Mouse (Mus musculus): ENCODE data around the gene Myo15b. TPM values are rescaled to one million over a fixed set of nuclear protein-coding genes. Genes with fewer than 3 reads are reported as not detected.

The Myo15b gene
- polyA plus RNA-seq, 1 experiment from 2014 or later = 0.24 TPM

DNA sequence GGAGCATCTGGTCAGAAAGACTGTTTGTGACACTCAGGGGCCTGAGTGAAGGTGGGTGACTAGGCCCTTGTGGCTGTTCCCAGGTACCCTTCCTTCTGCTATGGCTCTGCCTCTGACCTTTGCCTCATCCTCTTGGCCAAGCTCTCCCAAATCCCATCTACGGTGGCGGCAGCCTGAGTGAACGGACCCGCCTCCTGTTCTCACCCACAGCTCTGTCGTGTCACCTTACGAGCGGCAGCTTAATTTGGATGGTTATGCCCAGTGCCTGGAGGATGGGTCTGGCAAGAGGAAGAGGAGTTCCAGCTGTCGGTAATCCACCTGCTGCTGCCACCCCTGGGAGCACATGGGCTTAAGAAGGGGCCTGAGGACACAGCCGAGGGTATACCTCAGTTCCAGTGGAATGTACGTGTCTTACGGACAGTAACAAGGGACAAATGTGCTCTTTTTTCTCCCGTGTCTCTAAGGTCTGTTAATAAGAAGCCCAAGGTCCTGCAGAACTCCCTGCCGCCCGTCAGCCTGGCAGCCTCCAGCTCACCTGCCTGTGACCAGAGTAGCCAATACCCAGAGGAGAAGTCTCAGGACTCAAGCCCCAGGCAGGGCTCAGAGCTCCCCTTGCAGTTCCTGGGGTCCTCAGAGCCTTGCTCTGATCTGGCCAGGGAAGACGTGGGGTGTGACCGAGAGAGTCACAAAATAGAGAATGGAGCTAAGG is 38.1 kb upstream of the Myo15b start:
- no peak for ATAC-seq (ENCODE audit: low FRiP score, low read depth)
- Histone ChIP-seq H3K9me3 (no peaks in the 10 kb centered on the region), H3K27ac (no peak overlapping the region), H3K4me3 (no peak overlapping the region), H3K36me3 (peaks cover 56% of the 10 kb centered on the region), H3K4me2 (replicated peaks) (no peak overlapping the region), H3K4me1 (peaks cover 25% of the 10 kb centered on the region), H3K9ac (no peak overlapping the region), H3K27me3 (peaks cover 8% of the 10 kb centered on the region)
- WGBS = 81% methylated on average over 16 of the region's 16 CpGs

DNA sequence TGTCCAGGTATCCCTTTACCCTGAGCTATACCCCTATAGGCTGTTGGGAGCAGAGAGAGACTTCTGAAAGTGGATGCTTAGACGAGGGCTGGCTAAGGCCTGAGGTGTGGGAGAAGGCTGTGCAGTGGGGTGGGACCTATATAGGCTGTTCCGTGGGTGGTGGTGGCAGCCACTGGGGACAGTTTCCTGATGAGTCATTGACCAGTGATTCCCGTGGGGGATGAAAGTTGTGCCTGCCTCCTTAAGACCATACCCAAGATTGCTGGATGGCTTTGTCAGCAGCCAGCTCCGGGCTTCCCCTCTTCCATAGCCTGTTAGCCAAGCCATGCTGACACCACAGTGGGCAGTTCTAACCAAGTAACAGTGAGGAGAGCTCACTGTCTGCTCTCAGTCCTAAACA is 37.2 kb upstream of the Myo15b start:
- Histone ChIP-seq H3K9ac (no peak overlapping the region), H3K36me3 (peaks cover 56% of the 10 kb centered on the region), H3K4me1 (peaks cover 16% of the 10 kb centered on the region), H3K27ac (no peak overlapping the region), H3K9me3 (no peaks in the 10 kb centered on the region), H3K27me3 (peaks cover 18% of the 10 kb centered on the region), H3K4me3 (no peak overlapping the region), H3K4me2 (replicated peaks) (no peak overlapping the region)
- no peak for ATAC-seq (ENCODE audit: low FRiP score, low read depth)
- WGBS = 81% methylated on average over 4 of the region's 4 CpGs

DNA sequence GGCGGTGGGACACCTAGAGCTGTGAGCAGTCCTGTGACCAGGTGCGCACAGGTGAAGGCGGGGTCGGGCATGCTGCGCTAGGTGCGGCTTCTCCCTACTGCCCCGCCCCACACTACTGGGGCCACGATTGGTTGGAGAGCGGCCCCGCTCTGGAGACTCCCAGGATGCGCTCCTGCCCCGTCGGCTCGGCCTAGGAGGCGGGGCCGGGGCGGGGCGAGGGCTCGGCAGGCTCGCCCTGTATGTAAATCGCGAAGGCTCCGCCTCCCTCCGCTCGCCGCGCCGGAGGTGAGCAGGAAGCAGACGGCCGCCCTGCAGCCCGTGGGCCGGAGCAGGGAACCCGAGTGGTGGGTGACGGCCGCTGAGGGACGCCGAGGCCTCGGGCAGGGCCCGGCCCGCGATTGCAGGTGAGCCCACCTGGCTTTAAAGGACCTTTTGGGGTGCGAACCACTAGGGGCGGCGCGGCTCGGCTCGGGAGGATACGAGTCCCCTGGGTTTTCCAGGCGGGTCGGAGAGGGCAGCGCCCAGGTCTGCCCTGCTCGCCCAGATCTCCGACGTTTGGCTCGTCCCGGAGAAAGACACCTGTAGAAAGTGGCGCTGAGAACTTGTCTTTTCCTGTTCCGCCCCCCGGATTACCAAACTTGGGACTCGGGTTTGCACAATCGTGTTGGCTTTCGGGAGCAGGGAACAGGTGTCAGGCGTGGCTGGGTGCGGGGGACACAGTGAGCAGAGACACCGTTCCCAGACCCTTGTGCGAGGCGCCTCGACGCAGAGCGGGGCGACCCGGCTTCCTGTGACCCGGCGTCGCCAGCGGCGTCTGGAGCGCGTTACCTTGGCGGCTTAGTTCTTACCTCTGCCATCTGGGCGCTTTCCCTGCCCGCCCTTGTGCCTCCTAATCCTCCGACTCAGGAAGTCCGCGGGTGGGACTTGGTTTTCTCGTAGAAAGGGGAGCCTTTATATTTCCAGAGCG is 34.1 kb upstream of the Myo15b start, which contains the start of gene Llgl2:
Gene Llgl2, plus strand, starts transcription at position 276 of the 967 bp plus-strand sequence.
- H3K27me3 ChIP-seq = peaks cover 23% of the 10 kb centered on the region
- under 1% methylated on average over 85 of the region's 87 CpGs for WGBS

DNA sequence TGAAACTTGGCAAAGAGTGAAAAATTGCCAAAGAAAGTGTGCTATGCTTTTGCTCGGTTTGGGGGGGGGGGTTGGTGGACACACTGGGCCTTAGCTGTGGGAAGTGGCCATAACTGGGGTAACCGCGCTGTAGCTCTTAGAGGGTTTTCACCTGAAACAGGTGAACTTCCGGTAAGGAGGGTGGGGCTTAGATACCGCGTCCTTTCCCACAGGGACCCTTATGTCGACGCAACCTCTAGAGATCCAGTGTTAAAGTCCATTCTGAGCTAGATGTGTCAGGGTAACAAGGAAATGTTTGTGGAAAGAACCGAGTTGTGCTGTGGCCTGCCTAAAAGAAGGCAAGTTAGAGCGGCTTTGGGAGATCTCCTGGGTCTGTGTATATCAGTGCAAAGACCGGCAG is 33.4 kb upstream of the Myo15b start:
- H3K9me3 ChIP-seq = no peaks in the 10 kb centered on the region
- peaks cover 26% of the 10 kb centered on the region for H3K27me3 ChIP-seq
- H3K36me3 ChIP-seq = peaks cover 32% of the 10 kb centered on the region
- H3K4me1 ChIP-seq = peaks cover 20% of the 10 kb centered on the region
- H3K4me3 ChIP-seq = peak overlapping the region; percentile 68
- WGBS = 18% methylated on average over 11 of the region's 11 CpGs
- peak overlapping the region; percentile 93 for H3K4me2 ChIP-seq (replicated peaks)
- H3K9ac ChIP-seq = peak overlapping the region; percentile 73; the same call in 1 of the 2 replicates
- no peak for ATAC-seq (ENCODE audit: low FRiP score, low read depth)
- no peak overlapping the region for H3K27ac ChIP-seq

More for the DNA sequence above, 34.1 kb upstream of the Myo15b start, which contains the start of gene Llgl2:
- ATAC-seq (ENCODE audit: low FRiP score, low read depth) = peak; percentile 90
- H3K4me3 ChIP-seq = peak within 1 kb of the TSS; percentile 68
- H3K9ac ChIP-seq = peak within 1 kb of the TSS; percentile 73
- H3K4me1 ChIP-seq = peaks cover 17% of the 10 kb centered on the region
- H3K9me3 ChIP-seq = no peaks in the 10 kb centered on the region
- H3K27ac ChIP-seq = no peak within 1 kb of the TSS
- peak within 1 kb of the TSS; percentile 93 for H3K4me2 ChIP-seq (replicated peaks)
- peaks cover 37% of the 10 kb centered on the region for H3K36me3 ChIP-seq

DNA sequence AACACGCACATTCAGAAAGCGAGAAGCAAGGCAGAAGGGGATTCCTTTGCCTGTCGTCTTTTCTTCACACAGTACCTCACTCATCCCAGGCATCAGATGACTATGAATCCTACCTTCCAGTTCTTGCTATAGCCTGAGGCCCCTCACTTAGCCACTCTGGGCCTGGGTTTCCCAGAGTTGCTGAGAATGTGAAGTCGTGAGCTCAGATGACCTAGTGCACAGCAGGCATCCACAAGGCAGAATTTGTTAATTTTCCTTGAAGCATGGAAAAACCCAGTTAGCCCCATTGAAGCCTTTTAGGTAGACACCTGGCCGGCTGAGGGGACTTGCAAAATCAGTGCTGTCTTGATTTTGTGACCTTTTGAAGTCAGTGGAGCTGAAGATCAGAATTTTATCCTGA is 31.7 kb upstream of the Myo15b start:
- 51% methylated on average over 5 of the region's 5 CpGs for WGBS
- Histone ChIP-seq H3K27me3 (peaks cover 41% of the 10 kb centered on the region), H3K27ac (no peak overlapping the region), H3K36me3 (peaks cover 15% of the 10 kb centered on the region), H3K4me3 (no peak overlapping the region), H3K4me2 (replicated peaks) (no peak overlapping the region), H3K9ac (no peak overlapping the region), H3K4me1 (peaks cover 29% of the 10 kb centered on the region), H3K9me3 (no peaks in the 10 kb centered on the region)
- no peak for ATAC-seq (ENCODE audit: low FRiP score, low read depth)

DNA sequence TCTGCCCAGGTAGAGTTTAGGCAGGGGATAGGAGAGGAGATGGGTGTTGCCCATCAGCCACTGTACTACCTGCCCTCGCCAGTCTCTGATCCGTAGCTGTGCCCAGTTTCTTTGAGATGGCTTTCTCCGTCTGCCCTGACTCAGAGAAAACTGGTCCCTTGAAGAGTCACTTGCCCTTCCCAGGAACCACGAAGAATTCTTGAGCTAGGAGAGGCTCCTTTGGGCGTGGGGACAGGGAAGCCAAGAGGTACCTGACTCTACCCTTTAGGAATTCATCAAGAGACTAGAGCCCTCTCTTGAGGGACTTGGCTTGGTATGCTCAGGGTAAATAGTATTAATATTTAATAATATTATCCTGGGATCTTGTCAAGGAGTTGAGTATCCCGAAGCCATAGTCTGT is 30.6 kb upstream of the Myo15b start:
- peaks cover 4% of the 10 kb centered on the region for H3K36me3 ChIP-seq
- WGBS = 87% methylated on average over 6 of the region's 6 CpGs
- no peak for ATAC-seq (ENCODE audit: low FRiP score, low read depth)
- peaks cover 41% of the 10 kb centered on the region for H3K4me1 ChIP-seq
- no peak overlapping the region for H3K4me3 ChIP-seq
- no peak overlapping the region for H3K27ac ChIP-seq
- no peak overlapping the region for H3K4me2 ChIP-seq (replicated peaks)
- H3K9me3 ChIP-seq = no peaks in the 10 kb centered on the region
- H3K9ac ChIP-seq = no peak overlapping the region
- peaks cover 45% of the 10 kb centered on the region for H3K27me3 ChIP-seq

DNA sequence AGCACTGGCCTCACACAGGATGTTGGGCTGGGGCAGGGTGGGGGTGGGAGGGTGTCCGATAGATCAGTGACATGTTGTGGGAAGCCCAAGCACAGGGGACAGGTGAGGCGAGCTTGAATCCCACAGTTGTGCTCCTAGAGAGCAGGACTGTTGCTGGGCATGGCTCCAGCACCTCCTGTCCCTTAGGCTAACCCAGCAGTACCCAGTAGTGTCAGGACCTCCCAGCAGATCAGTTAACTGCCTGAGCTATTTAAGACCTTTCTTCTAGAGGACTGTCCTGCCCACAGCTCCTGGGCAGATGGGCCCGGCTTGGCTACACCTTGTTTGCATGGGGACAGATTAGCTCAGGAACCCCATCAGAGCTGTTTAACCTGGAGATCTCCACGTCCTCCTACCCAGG is 29.2 kb upstream of the Myo15b start:
- Histone ChIP-seq H3K27me3 (peaks cover 45% of the 10 kb centered on the region), H3K4me1 (peaks cover 49% of the 10 kb centered on the region), H3K4me3 (no peak overlapping the region), H3K36me3 (no peaks in the 10 kb centered on the region), H3K9me3 (no peaks in the 10 kb centered on the region), H3K27ac (no peak overlapping the region), H3K9ac (no peak overlapping the region), H3K4me2 (replicated peaks) (no peak overlapping the region)
- ATAC-seq (ENCODE audit: low FRiP score, low read depth) = no peak
- 52% methylated on average over 4 of the region's 4 CpGs for WGBS

DNA sequence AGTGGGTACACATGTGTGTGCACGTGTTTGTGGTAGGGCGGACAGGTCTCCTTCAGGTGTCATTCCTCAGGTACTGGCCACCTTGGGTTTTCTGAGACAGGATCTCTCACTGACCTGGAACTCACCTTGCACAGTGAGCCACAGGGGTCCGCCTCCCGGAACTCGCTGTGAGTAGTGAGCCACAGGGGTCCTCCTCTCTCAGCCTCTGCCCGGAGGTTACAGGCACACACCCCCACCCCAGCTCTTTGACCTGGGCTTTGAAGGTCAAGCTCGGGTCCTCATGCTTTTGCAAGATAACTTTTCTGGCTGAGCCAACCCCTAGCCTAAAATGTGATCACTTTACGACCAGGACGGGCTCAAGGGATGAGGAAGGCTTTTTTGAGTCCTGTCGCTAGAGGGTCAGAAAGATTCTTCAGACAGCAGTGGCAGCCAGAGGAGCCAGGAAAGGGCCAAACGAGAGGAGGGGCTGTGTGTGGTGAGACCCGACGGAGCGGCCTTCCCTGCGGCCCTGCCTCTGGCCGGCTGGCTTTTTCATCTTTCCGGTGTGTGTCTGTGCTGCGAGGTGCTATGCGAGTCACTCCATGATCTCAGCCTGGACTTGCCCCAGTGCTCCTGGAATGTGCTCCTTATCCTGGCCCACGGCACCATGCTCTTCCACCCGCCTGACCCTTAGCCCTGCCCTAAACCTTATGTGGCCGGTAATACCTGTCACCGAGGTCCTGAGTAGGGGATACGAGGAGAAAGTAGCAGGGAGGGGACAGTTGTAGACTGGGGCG is 27.5 kb upstream of the Myo15b start:
- WGBS = 19% methylated on average over 25 of the region's 25 CpGs
- Histone ChIP-seq H3K4me3 (no peak overlapping the region), H3K9me3 (no peaks in the 10 kb centered on the region), H3K27ac (no peak overlapping the region), H3K4me1 (peaks cover 47% of the 10 kb centered on the region), H3K9ac (no peak overlapping the region), H3K27me3 (peaks cover 30% of the 10 kb centered on the region), H3K4me2 (replicated peaks) (no peak overlapping the region), H3K36me3 (no peaks in the 10 kb centered on the region)
- no peak for ATAC-seq (ENCODE audit: low FRiP score, low read depth)

DNA sequence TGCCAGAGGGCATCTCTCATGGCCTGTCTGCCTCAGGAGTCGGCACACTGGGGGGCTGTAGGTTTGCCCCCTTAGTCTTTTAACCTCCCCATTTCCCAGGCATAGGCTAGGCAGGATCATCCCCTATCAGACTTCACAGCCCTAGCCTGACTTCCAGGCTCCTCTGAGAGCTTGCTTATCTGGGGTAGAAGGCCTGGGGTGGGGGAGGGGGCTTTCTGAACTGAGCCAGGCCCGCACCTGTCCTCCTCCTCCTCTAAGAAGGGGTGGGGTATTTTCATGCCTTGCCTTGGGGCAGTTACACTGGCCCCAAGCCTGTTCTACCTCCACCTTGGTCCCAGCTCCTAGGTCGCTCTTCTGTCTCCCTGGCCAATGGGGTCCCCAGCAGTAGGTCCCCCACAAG is 26.7 kb upstream of the Myo15b start:
- 34% methylated on average over 3 of the region's 3 CpGs for WGBS

DNA sequence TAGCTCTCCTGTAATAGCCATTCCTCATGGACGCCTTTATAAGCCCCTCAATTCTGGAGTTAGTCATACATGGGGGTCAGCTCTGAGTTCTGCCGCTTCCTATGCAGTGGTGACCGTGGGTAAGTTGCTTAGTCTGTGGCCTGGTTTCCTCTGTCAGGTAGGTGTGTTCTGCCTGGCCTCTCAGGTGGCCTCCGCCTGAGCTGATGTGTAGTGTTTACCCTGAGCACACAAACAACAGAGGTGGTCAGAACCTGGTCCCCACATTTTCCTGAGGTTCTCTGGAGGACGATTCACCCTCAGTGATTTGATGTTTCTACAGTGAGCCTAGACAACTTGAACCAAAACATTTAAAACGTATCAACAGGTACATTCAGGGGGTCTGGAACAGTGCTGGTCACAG is 26.1 kb upstream of the Myo15b start:
- H3K9ac ChIP-seq = no peak overlapping the region
- 49% methylated on average over 6 of the region's 6 CpGs for WGBS
- peaks cover 50% of the 10 kb centered on the region for H3K4me1 ChIP-seq
- no peaks in the 10 kb centered on the region for H3K9me3 ChIP-seq
- H3K36me3 ChIP-seq = no peaks in the 10 kb centered on the region
- ATAC-seq (ENCODE audit: low FRiP score, low read depth) = no peak
- no peak overlapping the region; the same call in 1 of the 2 replicates for H3K27ac ChIP-seq
- no peak overlapping the region for H3K4me2 ChIP-seq (replicated peaks)
- peaks cover 22% of the 10 kb centered on the region for H3K27me3 ChIP-seq
- H3K4me3 ChIP-seq = no peak overlapping the region

More for the DNA sequence above, 26.7 kb upstream of the Myo15b start:
- ATAC-seq (ENCODE audit: low FRiP score, low read depth) = no peak
- Histone ChIP-seq H3K4me3 (no peak overlapping the region), H3K9me3 (no peaks in the 10 kb centered on the region), H3K9ac (no peak overlapping the region), H3K36me3 (no peaks in the 10 kb centered on the region), H3K27ac (no peak overlapping the region; the same call in 1 of the 2 replicates), H3K27me3 (peaks cover 25% of the 10 kb centered on the region), H3K4me1 (peaks cover 47% of the 10 kb centered on the region), H3K4me2 (replicated peaks) (no peak overlapping the region)

DNA sequence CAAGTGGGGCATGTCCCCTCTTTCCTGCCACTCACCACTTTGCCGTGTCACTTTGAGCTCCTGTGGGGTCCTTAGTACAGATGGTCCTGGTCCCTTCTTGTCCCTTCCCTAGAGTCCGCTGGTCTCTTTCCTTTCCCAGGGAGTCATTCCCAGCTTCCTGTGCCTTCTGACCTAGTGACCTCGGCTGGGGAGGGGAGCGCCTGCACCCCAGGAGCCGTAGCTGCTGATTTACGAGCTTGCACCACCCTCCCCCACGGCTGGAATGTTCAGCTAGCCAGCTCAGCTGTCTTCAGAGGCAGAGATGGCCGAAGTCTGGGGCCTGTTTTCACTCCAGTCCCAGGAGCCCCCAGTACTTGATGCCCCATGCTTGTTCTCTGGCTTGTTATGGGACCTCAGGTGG is 25.7 kb upstream of the Myo15b start:
- 0 out of 2 replicates have a peak, but pooled peaks have one; percentile 20 for ATAC-seq (ENCODE audit: low FRiP score, low read depth)
- Histone ChIP-seq H3K4me3 (no peak overlapping the region), H3K27me3 (peaks cover 22% of the 10 kb centered on the region), H3K9ac (0 out of 2 replicates have a peak overlapping the region, but pooled peaks have one; percentile 25), H3K4me2 (replicated peaks) (peak overlapping the region; percentile 23; the same call in 1 of the 2 replicates), H3K9me3 (no peaks in the 10 kb centered on the region), H3K36me3 (no peaks in the 10 kb centered on the region), H3K27ac (no peak overlapping the region), H3K4me1 (peaks cover 51% of the 10 kb centered on the region)
- 8% methylated on average over 8 of the region's 8 CpGs for WGBS
